Mouse (Mus musculus) neutrophil, adult 5-6 weeks (primary cell): ENCODE measurements at regions not wholly inside any gene's neighbourhood (a gene's known extent, or its start where the extent isn't known, plus 50 kb on each side); places are given as distances from the start of the nearest gene placed in this dataset.
A peak's percentile ranks its signal among the peaks of the same experiment; 100 is the strongest.

ENCODE experiments used
- ATAC-seq: fragments of 151-379, 151-347 bp; 2 replicates; pipeline ENCODE4 v1.8.0; 2017; ENCODE audit warnings: mild to moderate bottlenecking, moderate TSS enrichment; ENCODE audit not compliant: insufficient number of reproducible peaks, poor library complexity, low FRiP score, severe bottlenecking; ENCODE audit errors: extremely low read depth

DNA sequence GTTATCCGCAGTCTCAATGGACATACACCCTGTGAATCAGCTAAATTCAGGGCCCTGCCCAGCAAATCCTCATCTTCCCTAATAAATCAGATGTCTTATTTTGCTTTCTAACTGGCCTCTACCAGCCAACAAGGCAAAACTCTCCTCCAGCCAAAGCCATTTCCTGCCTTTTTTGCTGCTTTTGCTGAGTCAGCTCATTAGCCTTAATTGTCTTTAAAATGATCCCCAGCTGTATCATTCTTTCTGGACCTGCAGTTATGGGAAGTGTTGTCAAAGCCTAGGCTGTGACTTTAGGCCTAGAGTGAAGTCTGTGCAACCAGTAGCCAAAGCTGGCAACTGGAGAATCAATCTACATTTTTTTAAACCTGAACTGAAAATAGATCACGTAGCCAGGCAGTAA lies 81.4 kb downstream of the Mtpn start:
- no peak for ATAC-seq

DNA sequence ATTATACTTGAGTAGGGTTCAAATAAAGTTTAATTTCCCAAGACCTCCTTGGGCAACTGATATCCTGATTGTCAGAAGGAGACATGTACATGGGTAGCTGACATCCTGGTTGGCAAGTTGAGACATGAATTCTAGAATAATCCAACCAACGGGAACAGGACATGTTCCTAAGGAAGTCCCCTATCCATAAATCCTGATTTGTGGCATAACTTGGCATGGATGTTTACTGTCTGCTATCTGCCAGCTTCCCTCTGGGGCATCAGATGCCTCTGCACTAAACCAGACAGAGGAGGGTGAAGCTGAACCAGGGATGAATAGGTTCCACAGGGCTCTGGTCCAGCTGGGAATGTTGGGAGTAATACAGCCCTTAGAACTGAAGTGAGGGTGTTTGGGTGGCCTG lies 94.7 kb downstream of the Mtpn start:
- no peak for ATAC-seq

DNA sequence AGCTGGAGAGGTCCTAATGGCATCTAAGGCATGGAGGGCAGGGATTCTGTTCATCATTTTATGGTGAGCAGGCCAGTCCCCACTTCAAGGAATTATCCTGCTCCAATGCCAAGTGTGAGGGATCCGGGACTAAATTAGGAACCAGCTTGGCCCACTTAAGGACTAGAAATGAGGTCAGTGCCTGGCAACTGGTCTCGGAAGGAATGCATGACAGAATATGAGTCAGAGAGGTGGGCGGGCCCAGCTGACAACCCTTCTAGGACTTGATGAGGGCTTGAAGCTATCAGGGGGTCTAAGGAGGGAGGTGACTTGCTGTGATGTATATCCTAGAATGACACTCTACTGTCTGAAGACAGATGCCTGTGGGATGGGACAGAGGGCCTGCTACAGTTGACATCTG lies 100.4 kb upstream of the Fam180a start:
- ATAC-seq: no peak

DNA sequence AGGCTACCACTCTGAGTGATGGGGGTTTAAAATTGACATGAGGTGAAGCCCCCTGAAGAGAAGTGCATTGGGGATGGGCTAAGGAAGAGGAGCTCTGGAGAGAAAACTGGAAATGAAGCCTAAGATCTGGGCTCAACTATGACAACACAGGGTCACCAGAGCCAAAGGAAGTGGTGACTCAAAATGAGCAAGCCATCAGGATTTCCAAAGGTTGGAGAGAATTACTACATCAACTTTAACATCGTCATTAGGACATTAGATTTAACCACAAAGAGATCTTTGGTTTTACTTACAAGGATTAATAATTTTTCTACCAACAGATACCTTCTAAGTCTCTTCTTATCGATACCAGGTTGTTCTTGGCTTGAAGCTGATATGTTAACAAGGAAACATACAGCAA lies 98.6 kb upstream of the Fam180a start:
- ATAC-seq: no peak

DNA sequence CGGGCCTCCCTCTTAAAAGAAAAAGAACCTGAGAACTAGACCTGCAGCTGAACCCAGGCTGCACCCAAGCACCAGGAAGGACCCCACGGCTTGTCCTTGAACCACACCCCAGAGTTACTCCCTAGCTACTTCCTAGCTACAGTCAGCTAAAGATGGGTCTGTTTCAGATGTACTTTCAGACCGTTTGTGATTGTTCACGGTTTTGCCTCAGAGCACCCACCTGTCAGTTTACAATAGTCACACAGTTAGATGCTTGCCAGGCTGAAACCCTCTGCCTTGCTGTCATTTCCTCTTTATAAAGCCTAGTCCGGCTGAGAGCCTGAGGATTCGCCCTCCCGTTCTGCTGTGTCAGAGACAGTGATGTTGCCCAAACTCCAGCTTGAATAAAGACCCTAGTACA lies 95.0 kb upstream of the Fam180a start:
- peak; percentile 55; the same call in 1 of the 2 replicates for ATAC-seq

DNA sequence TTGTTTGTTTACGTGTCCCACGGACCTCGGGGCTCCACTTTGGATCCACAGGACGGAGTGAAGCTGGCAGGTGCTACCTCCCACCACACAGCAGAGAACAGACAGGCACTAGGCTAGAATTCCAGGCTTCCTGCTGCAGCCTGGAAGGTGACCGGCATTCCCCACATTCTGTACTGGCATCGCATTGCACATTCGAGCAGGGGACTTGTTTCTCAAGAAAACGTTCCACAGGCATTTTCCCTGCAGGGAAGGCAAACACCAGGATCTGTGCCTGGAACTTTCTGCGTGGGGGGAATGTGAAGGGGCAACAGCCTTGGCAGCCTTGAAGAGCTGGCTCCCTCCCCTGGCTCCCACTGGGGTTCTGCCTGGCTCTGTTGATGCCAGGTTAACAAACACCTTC lies 79.1 kb upstream of the Fam180a start:
- no peak for ATAC-seq

DNA sequence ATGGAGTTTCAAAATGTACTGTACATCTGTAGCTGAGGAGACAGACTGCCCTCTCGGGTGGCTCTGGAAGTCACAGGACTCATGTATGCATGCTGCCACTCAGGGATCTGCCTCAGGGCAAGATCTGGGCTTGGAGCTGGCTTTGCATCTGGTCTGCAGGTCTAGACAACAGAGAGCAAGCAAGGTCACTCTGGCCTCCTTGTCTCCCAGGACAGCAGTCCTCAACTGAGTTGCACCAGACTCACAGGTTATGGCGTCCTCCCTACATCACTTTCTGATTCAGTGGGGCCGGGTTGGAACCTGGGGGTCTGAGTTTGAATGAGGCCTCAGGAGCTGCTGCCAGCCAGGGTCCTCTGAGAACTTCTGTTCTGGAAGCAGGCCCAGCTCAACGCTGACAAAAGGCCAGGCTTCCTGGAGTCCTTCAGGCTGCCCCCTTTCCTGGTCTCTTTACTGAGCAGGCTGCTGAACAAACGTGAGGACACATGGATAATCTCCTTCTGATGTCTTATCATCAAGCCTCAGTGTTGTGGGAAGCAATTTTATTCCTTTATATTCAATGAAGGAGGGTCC lies 77.5 kb upstream of the Fam180a start:
- ATAC-seq: no peak

DNA sequence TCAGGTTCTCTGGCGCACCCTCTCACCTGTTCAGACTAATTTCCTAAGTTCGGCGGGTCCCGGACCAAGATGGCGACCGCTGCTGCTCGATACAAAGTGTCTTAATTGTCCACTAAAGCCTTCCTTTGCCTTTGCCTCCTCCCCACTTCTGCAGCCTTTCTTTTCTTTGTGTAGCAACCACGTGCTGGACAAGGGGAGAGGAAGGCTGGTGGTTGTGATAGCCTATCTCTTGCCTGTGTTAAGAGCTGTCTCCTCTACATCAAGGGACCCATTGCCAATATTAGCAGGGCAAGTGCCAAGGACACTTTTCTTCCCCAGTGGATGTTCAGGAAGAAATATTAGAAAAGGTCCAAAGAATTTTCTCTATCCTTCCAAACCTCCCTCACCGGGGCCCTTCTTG lies 69.8 kb upstream of the Fam180a start:
- ATAC-seq: no peak

DNA sequence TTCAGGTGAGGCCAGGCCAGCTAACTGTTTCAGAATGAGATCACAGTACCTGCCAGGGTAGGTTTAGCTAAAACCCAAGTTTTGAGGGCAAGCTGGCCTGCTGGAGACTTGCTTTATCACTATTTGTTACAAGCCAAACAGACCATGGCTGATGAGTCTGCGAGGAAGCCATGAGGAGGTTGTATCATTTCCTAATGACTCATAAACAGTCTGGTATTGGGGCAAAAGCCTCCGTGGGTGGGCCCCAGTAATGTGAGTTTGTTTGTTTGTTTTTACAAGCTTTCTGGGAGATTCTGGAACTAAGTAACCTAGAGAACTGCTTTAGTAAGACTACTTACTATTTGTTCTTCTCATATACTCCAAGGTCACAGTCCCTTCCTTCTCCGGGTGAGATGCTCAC lies 62.9 kb upstream of the Fam180a start:
- ATAC-seq: no peak

DNA sequence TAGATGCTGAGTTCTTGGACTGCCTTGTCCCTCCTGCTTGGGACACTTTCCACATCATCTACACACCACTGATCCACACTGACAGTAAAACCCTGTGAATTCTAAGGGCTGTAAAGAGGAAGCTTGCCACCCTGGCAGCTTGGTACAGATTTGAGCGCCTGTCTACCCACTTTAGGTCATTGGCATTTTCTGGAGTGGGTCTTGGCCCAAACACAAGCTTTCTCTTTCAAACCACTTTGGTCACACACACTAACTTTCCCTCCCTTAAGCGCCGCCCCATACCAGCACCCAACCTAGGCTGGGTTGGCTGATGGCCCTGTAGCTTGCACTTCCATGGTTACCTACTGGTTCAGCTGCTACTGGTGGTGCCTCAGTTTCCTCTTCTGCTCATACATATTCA lies 55.6 kb upstream of the Fam180a start:
- ATAC-seq: no peak

DNA sequence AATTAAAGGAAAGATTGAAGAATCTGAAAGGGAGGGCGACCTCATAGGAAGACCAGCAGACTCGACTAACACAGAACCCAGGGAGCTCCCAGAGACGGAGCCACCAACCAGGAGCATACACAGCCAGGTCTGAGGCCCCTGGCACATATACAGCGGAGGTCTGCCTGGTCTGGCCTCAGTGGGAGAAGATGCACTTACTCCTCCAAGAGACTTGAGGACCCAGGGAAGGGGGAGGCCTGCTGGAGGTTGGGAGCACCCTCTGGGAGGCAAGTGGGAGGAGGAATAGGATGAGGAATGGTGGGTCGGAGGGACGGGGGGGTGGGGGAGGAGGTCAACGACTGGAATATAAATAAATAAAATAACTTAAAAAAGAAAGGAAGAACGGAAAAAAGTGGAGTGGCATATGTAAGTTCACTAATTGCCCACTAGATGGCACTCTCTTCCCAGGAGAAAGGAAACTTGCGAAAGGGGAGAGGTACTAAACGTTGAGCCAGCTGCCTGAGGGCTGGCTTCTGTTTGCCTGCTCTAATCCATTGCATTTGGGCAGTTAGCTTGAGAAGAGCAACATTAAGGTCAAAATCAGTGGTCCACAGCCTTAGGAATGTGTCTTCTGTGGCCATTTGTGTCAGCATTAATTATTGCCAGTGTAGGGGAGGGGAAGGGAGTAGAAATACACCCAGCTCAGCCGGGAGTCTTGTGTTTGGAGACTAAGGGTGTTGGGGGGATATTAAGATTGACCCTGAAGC lies 55.0 kb upstream of the Fam180a start:
- peak; percentile 70; the same call in 1 of the 2 replicates for ATAC-seq

DNA sequence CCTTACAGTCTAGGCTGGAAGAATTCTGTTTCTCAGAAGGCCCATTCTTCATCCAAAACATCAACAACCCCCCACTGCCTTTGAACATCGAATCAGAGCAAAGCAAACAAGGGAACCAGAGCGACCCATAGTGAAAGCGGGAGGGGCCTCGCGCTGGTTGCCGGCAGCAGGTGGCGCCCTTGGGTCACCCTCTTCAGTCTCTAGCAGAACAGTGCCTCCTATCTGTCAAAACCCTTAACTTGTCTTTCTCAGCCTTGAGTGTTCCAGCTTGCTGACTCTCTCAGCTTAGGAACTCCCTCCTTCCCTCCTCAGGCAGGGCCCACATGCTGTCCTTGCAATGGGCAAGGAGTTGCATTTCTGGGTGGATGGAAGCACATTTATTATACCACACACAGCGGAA lies 53.9 kb upstream of the Fam180a start:
- ATAC-seq: peak; percentile 92

DNA sequence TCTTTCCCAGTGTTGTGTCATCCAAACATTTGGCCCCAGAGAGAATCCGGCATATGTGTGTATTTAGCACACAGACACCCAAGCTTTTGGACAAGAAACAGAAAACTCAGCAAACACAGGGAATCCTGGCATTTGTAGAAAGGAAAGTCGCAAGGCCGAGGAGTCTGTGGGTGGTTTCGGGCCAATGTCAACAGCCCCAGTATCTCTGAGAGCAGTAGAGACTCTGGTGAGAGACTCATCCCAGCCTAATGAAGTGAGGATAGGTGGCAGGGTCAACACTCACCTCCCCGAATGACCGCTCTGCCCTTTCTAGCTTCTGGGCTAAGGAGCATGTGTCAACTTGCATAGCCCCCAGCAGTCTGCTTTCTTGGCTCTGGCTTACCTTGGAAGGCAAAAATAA lies 52.9 kb upstream of the Fam180a start:
- ATAC-seq: no peak

DNA sequence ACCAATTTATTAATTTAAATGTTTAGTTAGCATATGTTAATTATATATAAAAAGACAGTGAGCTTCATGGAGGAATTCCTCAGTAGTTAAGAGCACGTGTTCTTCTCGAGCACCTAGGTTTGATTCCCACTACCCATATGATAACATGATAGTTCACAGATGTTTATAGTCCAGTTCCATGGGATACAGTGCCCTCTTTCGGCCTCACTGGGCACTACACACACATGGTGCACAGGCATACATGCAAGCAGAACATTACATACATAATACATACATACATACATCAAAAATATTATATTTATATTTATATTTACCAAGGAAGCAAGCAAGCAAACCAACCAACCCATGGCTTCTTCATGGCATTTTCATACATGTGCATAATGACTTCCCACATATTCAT lies 51.6 kb upstream of the Fam180a start:
- no peak for ATAC-seq

DNA sequence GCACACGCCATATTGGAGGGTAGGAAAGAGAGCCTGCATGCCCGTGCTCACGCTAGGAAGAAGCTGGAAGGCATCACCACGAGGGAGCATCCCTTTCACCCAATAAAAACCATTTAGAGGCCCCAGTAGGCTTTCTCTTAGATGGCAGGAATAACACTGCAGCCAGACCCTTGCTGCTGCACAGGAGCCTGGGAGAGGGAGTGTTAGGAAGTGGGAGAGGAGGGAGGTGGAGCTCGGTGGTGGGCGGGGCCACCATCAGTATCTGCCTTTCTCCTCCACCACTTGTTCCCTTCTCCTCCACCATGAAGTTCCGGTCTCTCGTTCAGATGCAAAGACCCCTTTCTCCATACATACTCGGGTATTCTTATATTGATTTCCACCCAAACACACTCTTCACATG lies 50.6 kb upstream of the Fam180a start:
- ATAC-seq: no peak
